Mouse (Mus musculus): ENCODE results near the gene Msi2.

DNA sequence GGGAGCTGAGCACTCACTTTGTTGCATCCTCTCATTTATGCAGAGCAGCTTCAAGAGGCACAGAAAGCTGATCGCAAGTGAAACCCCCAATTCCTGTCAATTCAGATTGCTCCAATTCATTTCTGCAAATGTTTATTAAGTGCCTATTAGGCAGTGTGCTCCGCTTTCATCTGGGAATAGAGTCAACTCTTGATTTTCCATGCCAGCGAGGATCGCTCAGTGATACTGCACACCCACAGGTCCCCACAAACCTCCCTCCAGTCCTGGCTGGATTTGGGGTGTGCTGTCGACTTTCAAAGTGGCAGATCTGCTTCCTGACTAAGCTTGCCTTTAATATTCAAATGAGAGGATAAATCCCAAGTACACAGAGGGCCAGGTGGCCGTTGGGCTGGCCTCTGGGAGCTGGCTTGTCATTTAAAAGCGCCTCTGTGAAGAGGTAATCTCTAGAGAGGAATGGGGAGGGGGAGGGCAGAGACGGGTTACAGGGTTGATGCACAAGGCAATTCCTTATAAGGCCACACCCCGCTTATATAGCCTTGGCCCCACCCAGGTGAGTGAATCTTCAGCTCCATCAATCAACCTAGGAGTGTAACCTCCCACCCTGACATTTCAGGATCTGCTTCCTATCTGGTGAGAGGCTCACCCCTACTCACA is 339.5 kb downstream of the Msi2 start:
- no peak for TF ChIP-seq CTCF (IDR thresholded peaks at IDR 0.05; ENCODE audit: low read depth, low read length)
- no peak for TF ChIP-seq GATA1 (IDR thresholded peaks at IDR 0.05; ENCODE audit: borderline replicate concordance, low read length)
